Mouse (Mus musculus) midbrain, embryonic 10.5 days (tissue): ENCODE data around the gene Hist1h4h. TPM values are rescaled to one million over a fixed set of nuclear protein-coding genes. Genes with fewer than 3 reads are reported as not detected.
"Not testable (repeated sequence)": the region's sequence is repeated elsewhere in the genome, so short reads cannot be mapped to it uniquely, and the experiment has no call there.

Experiments
- DNase-seq: peaks from one replicate; pipeline ENCODE4 v3.0.0-alpha.2; 2017; ENCODE audit warnings: low spot score
- H3K27ac ChIP-seq: fragments of 300-500 bp; sonication (generic); replicated peaks from 2 replicates; pipeline ENCODE4 v1.5.1; 2016; ENCODE audit warnings: mild to moderate bottlenecking
- H3K27me3 ChIP-seq: fragments of 300-500 bp; sonication (generic); 2 replicates; pipeline ENCODE4 v1.6.1; 2016; ENCODE audit warnings: low read depth, mild to moderate bottlenecking; ENCODE audit not compliant: poor library complexity, severe bottlenecking
- H3K36me3 ChIP-seq: fragments of 300-500 bp; sonication (generic); 2 replicates; pipeline ENCODE4 v1.6.1; 2016; ENCODE audit warnings: mild to moderate bottlenecking, moderate library complexity
- H3K4me1 ChIP-seq: fragments of 300-500 bp; sonication (generic); 2 replicates; pipeline ENCODE4 v1.6.1; 2016
- H3K4me3 ChIP-seq: fragments of 300-500 bp; sonication (generic); 2 replicates; pipeline ENCODE4 v1.5.1; 2016; ENCODE audit warnings: mild to moderate bottlenecking, moderate library complexity
- H3K9me3 ChIP-seq: fragments of 300-500 bp; sonication (generic); replicated peaks from 2 replicates; pipeline ENCODE4 v1.6.1; 2016; ENCODE audit warnings: mild to moderate bottlenecking
- WGBS: fragments of 180-500 bp; shearing (Covaris S2); methylation state at CpG from one replicate; pipeline ENCODE4 v1.1.7; 2016; 5-methylcytosine and 5-hydroxymethylcytosine counted together
- polyA plus RNA-seq: library from polyadenylated mRNA; unstranded; fragments of >200 nt; fragmentation: Nextera tagmentation; extraction: Ambion mirVana; gene quantifications from 2 replicates; pipeline ENCODE4 v1.2.1, GENCODE M21; 2016

Hist1h4h gene
- polyA plus RNA-seq, 1 experiment from 2014 or later, result 2.0 TPM

GRCm38 (mm10) chr13:23572218-23573033, 41.6 kb downstream of the Hist1h4h start:
- 33% methylated on average over 2 of the region's 2 CpGs for WGBS
- Histone ChIP-seq H3K4me3 (peak overlapping the region; percentile 57), H3K27ac (peak overlapping the region; percentile 97), H3K4me1 (peaks cover 44% of the 10 kb centered on the region), H3K36me3 (no peaks in the 10 kb centered on the region), H3K27me3 (no peaks in the 10 kb centered on the region), H3K9me3 (no peaks in the 10 kb centered on the region)
- no peak for DNase-seq

GRCm38 (mm10) chr13:23573034-23573897, 42.4 kb downstream of the Hist1h4h start:
- not testable (repeated sequence) for H3K27me3 ChIP-seq, DNase-seq, H3K9me3 ChIP-seq, H3K36me3 ChIP-seq
- Histone ChIP-seq H3K4me1 (peaks cover 49% of the 10 kb centered on the region), H3K4me3 (peak overlapping the region; percentile 57), H3K27ac (peak overlapping the region; percentile 97)
- WGBS, result 10% methylated on average over 20 of the region's 20 CpGs

GRCm38 (mm10) chr13:23573898-23574524, 43.2 kb downstream of the Hist1h4h start, which contains the start of the genes Hist1h2bf and Hist1h2ad:
TSS of gene Hist1h2bf (minus strand) at chr13:23574196.
TSS of gene Hist1h2ad (plus strand) at chr13:23574381.
- DNase-seq, result peak; percentile 90
- peak within 1 kb of the TSS; percentile 97 for H3K27ac ChIP-seq
- 1% methylated on average over 42 of the region's 42 CpGs for WGBS

GRCm38 (mm10) chr13:23574546-23575170, 43.8 kb downstream of the Hist1h4h start:
- DNase-seq, result not testable (repeated sequence)
- WGBS, result 0% methylated on average over 8 of the region's 39 CpGs

More at GRCm38 (mm10) chr13:23573898-23574524, 43.2 kb downstream of the Hist1h4h start, which contains the start of the genes Hist1h2bf and Hist1h2ad:
- not testable (repeated sequence) for H3K36me3 ChIP-seq, H3K9me3 ChIP-seq, H3K27me3 ChIP-seq
- peaks cover 49% of the 10 kb centered on the region for H3K4me1 ChIP-seq
- peak within 1 kb of the TSS; percentile 61 for H3K4me3 ChIP-seq

GRCm38 (mm10) chr13:23575271-23575851, 44.5 kb downstream of the Hist1h4h start, which contains the start of gene Hist1h3d:
TSS of gene Hist1h3d (plus strand) at chr13:23575763.
- Histone ChIP-seq H3K27ac (peak within 1 kb of the TSS; percentile 92), H3K36me3 (no peaks in the 10 kb centered on the region), H3K4me1 (peaks cover 39% of the 10 kb centered on the region), H3K9me3 (no peaks in the 10 kb centered on the region), H3K27me3 (no peaks in the 10 kb centered on the region), H3K4me3 (peak within 1 kb of the TSS; percentile 61)
- DNase-seq, result peak; percentile 64
- under 1% methylated on average over 18 of the region's 18 CpGs for WGBS

More at GRCm38 (mm10) chr13:23574546-23575170, 43.8 kb downstream of the Hist1h4h start:
- peaks cover 46% of the 10 kb centered on the region for H3K4me1 ChIP-seq
- H3K9me3 ChIP-seq, H3K27me3 ChIP-seq, H3K36me3 ChIP-seq: not testable (repeated sequence)
- peak overlapping the region; percentile 61 for H3K4me3 ChIP-seq
- H3K27ac ChIP-seq, result peak overlapping the region; percentile 97

- DNase-seq, result peak; percentile 36
- Histone ChIP-seq H3K4me1 (peaks cover 42% of the 10 kb centered on the region), H3K4me3 (peak overlapping the region; percentile 61), H3K27ac (peak overlapping the region; percentile 92)
- H3K27me3 ChIP-seq, H3K9me3 ChIP-seq, H3K36me3 ChIP-seq: not testable (repeated sequence)
- WGBS, result 2% methylated on average over 11 of the region's 40 CpGs
Observed at GRCm38 (mm10) chr13:23575864-23576313, 45.0 kb downstream of the Hist1h4h start.

- Histone ChIP-seq H3K9me3 (no peaks in the 10 kb centered on the region), H3K4me3 (peak overlapping the region; percentile 61), H3K27ac (peak overlapping the region; percentile 92), H3K27me3 (no peaks in the 10 kb centered on the region), H3K36me3 (no peaks in the 10 kb centered on the region), H3K4me1 (peaks cover 45% of the 10 kb centered on the region)
- 4% methylated on average over 7 of the region's 7 CpGs for WGBS
- peak; percentile 44 for DNase-seq
Observed at GRCm38 (mm10) chr13:23576351-23576881, 45.6 kb downstream of the Hist1h4h start.

GRCm38 (mm10) chr13:23576906-23577639, 46.2 kb downstream of the Hist1h4h start:
- Histone ChIP-seq H3K4me3 (peak overlapping the region; percentile 61), H3K9me3 (no peaks in the 10 kb centered on the region), H3K36me3 (no peaks in the 10 kb centered on the region), H3K27ac (peak overlapping the region; percentile 92), H3K4me1 (peaks cover 47% of the 10 kb centered on the region), H3K27me3 (no peaks in the 10 kb centered on the region)
- 53% methylated on average over 6 of the region's 6 CpGs for WGBS
- DNase-seq, result no peak

GRCm38 (mm10) chr13:23577835-23578234, 47.0 kb downstream of the Hist1h4h start:
- no peaks in the 10 kb centered on the region for H3K27me3 ChIP-seq
- no peak for DNase-seq
- H3K9me3 ChIP-seq, result no peaks in the 10 kb centered on the region
- no peak overlapping the region for H3K4me3 ChIP-seq
- 98% methylated on average over 1 of the region's 1 CpGs for WGBS
- peaks cover 47% of the 10 kb centered on the region for H3K4me1 ChIP-seq
- H3K27ac ChIP-seq, result peak overlapping the region; percentile 92
- H3K36me3 ChIP-seq, result no peaks in the 10 kb centered on the region
